Mouse (Mus musculus): ENCODE data around the gene Kirrel2.
"Not testable (repeated sequence)": the region's sequence is repeated elsewhere in the genome, so short reads cannot be mapped to it uniquely, and the experiment has no call there.

Kirrel2 gene

GRCm38 (mm10) chr7:30457629-30458330, at the start of gene Kirrel2, which contains the start of gene Nphs1:
Gene Kirrel2, minus strand, starts transcription at chr7:30457690.
Gene Nphs1, plus strand, starts transcription at chr7:30458315.
- in situ Hi-C loops (cut with MboI; ENCODE audit: low pct_unique_long_range_greater_than_20kb in 1 of 2, low sequenced_read_pairs in 2 of 2, unreplicated experiment in 1 of 2): no loop called here

GRCm38 (mm10) chr7:30501159-30501558, 43.7 kb upstream of the Kirrel2 start:
- in situ Hi-C loops (cut with MboI; ENCODE audit: low pct_unique_long_range_greater_than_20kb in 1 of 2, low sequenced_read_pairs in 2 of 2, unreplicated experiment in 1 of 2): not testable (repeated sequence)

- in situ Hi-C loops (cut with MboI; ENCODE audit: low pct_unique_long_range_greater_than_20kb in 1 of 2, low sequenced_read_pairs in 2 of 2, unreplicated experiment in 1 of 2): not testable (repeated sequence)
Measured at GRCm38 (mm10) chr7:30495506-30496042, 38.1 kb upstream of the Kirrel2 start.

- in situ Hi-C loops (cut with MboI; ENCODE audit: low pct_unique_long_range_greater_than_20kb in 1 of 2, low sequenced_read_pairs in 2 of 2, unreplicated experiment in 1 of 2): loop anchor here (5.0 kb wide), 1 partner anchor 124 kb away; no protein-coding TSS in a partner anchor
Measured at GRCm38 (mm10) chr7:30493401-30493931, 36.0 kb upstream of the Kirrel2 start, which contains the start of gene Prodh2. Gene Prodh2, plus strand, starts transcription at chr7:30493622.

- in situ Hi-C loops (cut with MboI; ENCODE audit: low pct_unique_long_range_greater_than_20kb in 1 of 2, low sequenced_read_pairs in 2 of 2, unreplicated experiment in 1 of 2): loop anchor here (5.0 kb wide), 1 partner anchor 125 kb away; no protein-coding TSS in a partner anchor
Measured at GRCm38 (mm10) chr7:30492765-30493164, 35.3 kb upstream of the Kirrel2 start.

GRCm38 (mm10) chr7:30490957-30491307, 33.4 kb upstream of the Kirrel2 start:
- in situ Hi-C loops (cut with MboI; ENCODE audit: low pct_unique_long_range_greater_than_20kb in 1 of 2, low sequenced_read_pairs in 2 of 2, unreplicated experiment in 1 of 2): loop anchor here (5.0 kb wide), 1 partner anchor 126 kb away; no protein-coding TSS in a partner anchor

GRCm38 (mm10) chr7:30490251-30490956, 32.9 kb upstream of the Kirrel2 start:
- in situ Hi-C loops (cut with MboI; ENCODE audit: low pct_unique_long_range_greater_than_20kb in 1 of 2, low sequenced_read_pairs in 2 of 2, unreplicated experiment in 1 of 2): loop anchor here (5.0 kb wide), 1 partner anchor 127 kb away; no protein-coding TSS in a partner anchor

GRCm38 (mm10) chr7:30484250-30484649, 26.8 kb upstream of the Kirrel2 start:
- in situ Hi-C loops (cut with MboI; ENCODE audit: low pct_unique_long_range_greater_than_20kb in 1 of 2, low sequenced_read_pairs in 2 of 2, unreplicated experiment in 1 of 2): no loop called here

GRCm38 (mm10) chr7:30477415-30478381, 20.2 kb upstream of the Kirrel2 start:
- in situ Hi-C loops (cut with MboI; ENCODE audit: low pct_unique_long_range_greater_than_20kb in 1 of 2, low sequenced_read_pairs in 2 of 2, unreplicated experiment in 1 of 2): no loop called here

- in situ Hi-C loops (cut with MboI; ENCODE audit: low pct_unique_long_range_greater_than_20kb in 1 of 2, low sequenced_read_pairs in 2 of 2, unreplicated experiment in 1 of 2): not testable (repeated sequence)
Measured at GRCm38 (mm10) chr7:30476136-30476535, 18.6 kb upstream of the Kirrel2 start.

- in situ Hi-C loops (cut with MboI; ENCODE audit: low pct_unique_long_range_greater_than_20kb in 1 of 2, low sequenced_read_pairs in 2 of 2, unreplicated experiment in 1 of 2): loop anchor here (5.0 kb wide), 2 partner anchors 38 to 138 kb away; no protein-coding TSS in a partner anchor
Measured at GRCm38 (mm10) chr7:30474999-30475398, 17.5 kb upstream of the Kirrel2 start.

GRCm38 (mm10) chr7:30472411-30472810, 14.9 kb upstream of the Kirrel2 start:
- in situ Hi-C loops (cut with MboI; ENCODE audit: low pct_unique_long_range_greater_than_20kb in 1 of 2, low sequenced_read_pairs in 2 of 2, unreplicated experiment in 1 of 2): loop anchor here (5.0 kb wide), 2 partner anchors 35 to 135 kb away; no protein-coding TSS in a partner anchor

GRCm38 (mm10) chr7:30464816-30465300, 7.4 kb upstream of the Kirrel2 start:
- in situ Hi-C loops (cut with MboI; ENCODE audit: low pct_unique_long_range_greater_than_20kb in 1 of 2, low sequenced_read_pairs in 2 of 2, unreplicated experiment in 1 of 2): no loop called here

GRCm38 (mm10) chr7:30463996-30464395, 6.5 kb upstream of the Kirrel2 start:
- in situ Hi-C loops (cut with MboI; ENCODE audit: low pct_unique_long_range_greater_than_20kb in 1 of 2, low sequenced_read_pairs in 2 of 2, unreplicated experiment in 1 of 2): no loop called here

- in situ Hi-C loops (cut with MboI; ENCODE audit: low pct_unique_long_range_greater_than_20kb in 1 of 2, low sequenced_read_pairs in 2 of 2, unreplicated experiment in 1 of 2): no loop called here
Measured at GRCm38 (mm10) chr7:30463568-30463967, 6.1 kb upstream of the Kirrel2 start.

- in situ Hi-C loops (cut with MboI; ENCODE audit: low pct_unique_long_range_greater_than_20kb in 1 of 2, low sequenced_read_pairs in 2 of 2, unreplicated experiment in 1 of 2): no loop called here
Measured at GRCm38 (mm10) chr7:30459484-30459883, 2.0 kb upstream of the Kirrel2 start.

- in situ Hi-C loops (cut with MboI; ENCODE audit: low pct_unique_long_range_greater_than_20kb in 1 of 2, low sequenced_read_pairs in 2 of 2, unreplicated experiment in 1 of 2): no loop called here
Measured at GRCm38 (mm10) chr7:30456911-30457628, 420 bp downstream of the Kirrel2 start.

All from mouse embryonic stem cell (cell line).